Mouse (Mus musculus) forebrain, embryonic 11.5 days (tissue): ENCODE results near the gene Cd4. TPM values are rescaled to one million over a fixed set of nuclear protein-coding genes. Genes with fewer than 3 reads are reported as not detected.

Experiments
- ATAC-seq: fragments of 200-750 bp; cut with Nextera tagmentation; replicated peaks from 2 replicates; pipeline ENCODE4 v1.8.0; 2017; ENCODE audit warnings: moderate TSS enrichment; ENCODE audit not compliant: low FRiP score
- DNase-seq: peaks from one replicate; pipeline ENCODE4 v3.0.0-alpha.2; 2017; ENCODE audit warnings: low spot score
- H3K27ac ChIP-seq: fragments of 300-500 bp; sonication (generic); 2 replicates; pipeline ENCODE4 v1.5.1; 2014; ENCODE audit warnings: low read depth, low read length
- H3K27me3 ChIP-seq: fragments of 300-500 bp; sonication (generic); 2 replicates; pipeline ENCODE4 v1.6.1; 2014; ENCODE audit warnings: mild to moderate bottlenecking, low read length, mixed read lengths; ENCODE audit not compliant: control insufficient read depth, insufficient read depth
- H3K36me3 ChIP-seq: fragments of 300-500 bp; sonication (generic); 2 replicates; pipeline ENCODE4 v1.6.1; 2014; ENCODE audit warnings: mild to moderate bottlenecking, low read length, moderate library complexity, mixed read lengths; ENCODE audit not compliant: control insufficient read depth, insufficient read depth
- H3K4me1 ChIP-seq: fragments of 300-500 bp; sonication (generic); replicated peaks from 2 replicates; pipeline ENCODE4 v1.6.1; 2014; ENCODE audit warnings: low read length, mixed read lengths; ENCODE audit not compliant: control insufficient read depth, insufficient read depth
- H3K4me2 ChIP-seq: fragments of 300-500 bp; sonication (generic); 2 replicates; pipeline ENCODE4 v1.6.1; 2014; ENCODE audit warnings: low read depth, mild to moderate bottlenecking, low read length, moderate library complexity, mixed read lengths; ENCODE audit not compliant: severe bottlenecking
- H3K4me3 ChIP-seq: fragments of 300-500 bp; sonication (generic); 2 replicates; pipeline ENCODE4 v1.5.1; 2014; ENCODE audit warnings: low read depth, low read length
- H3K9ac ChIP-seq: fragments of 300-500 bp; sonication (generic); 2 replicates; pipeline ENCODE4 v1.6.1; 2014; ENCODE audit warnings: low read length
- H3K9me3 ChIP-seq: fragments of 300-500 bp; sonication (generic); 2 replicates; pipeline ENCODE4 v1.6.1; 2016; ENCODE audit warnings: low read length, mixed read lengths; ENCODE audit not compliant: control insufficient read depth
- WGBS: fragments of 180-500 bp; shearing (Covaris S2); extraction: QIAGEN DNeasy Blood & Tissue Kit; methylation state at CpG from one replicate; pipeline ENCODE4 v1.1.7; 2014; 5-methylcytosine and 5-hydroxymethylcytosine counted together
- polyA plus RNA-seq: library from polyadenylated mRNA; unstranded; fragments of >200 nt; fragmentation: Nextera tagmentation; extraction: Ambion mirVana; gene quantifications from 2 replicates; pipeline ENCODE4 v1.2.1, GENCODE M21; 2014

Gene Cd4
- polyA plus RNA-seq, 1 experiment from 2014 or later, result not detected

DNA sequence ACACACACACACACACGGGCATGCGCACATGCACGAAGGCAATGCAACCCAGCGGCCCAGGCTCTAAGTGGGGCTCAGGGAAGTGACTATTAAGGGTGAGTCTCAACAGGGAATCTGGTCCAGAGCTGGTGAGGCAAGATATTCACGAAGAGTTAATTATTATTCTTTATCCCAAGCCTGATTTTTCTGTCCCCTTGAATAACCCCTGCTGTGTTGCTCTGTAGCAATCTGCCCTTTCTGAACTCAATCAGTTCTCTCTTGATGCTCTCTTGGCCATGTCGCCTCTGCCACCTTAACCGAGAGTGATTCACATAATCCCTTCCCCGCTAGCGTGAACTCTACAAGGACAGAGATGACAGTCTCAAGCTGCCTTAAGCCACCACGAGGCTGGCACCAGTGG is 4.7 kb downstream of the Cd4 start:
- Histone ChIP-seq H3K4me2 (no peak overlapping the region), H3K36me3 (no peaks in the 10 kb centered on the region), H3K27me3 (no peaks in the 10 kb centered on the region), H3K27ac (no peak overlapping the region), H3K4me3 (no peak overlapping the region), H3K9me3 (no peaks in the 10 kb centered on the region), H3K4me1 (no peaks in the 10 kb centered on the region), H3K9ac (no peak overlapping the region)
- ATAC-seq (no peak), DNase-seq (no peak)
- WGBS, result 72% methylated on average over 10 of the region's 10 CpGs

DNA sequence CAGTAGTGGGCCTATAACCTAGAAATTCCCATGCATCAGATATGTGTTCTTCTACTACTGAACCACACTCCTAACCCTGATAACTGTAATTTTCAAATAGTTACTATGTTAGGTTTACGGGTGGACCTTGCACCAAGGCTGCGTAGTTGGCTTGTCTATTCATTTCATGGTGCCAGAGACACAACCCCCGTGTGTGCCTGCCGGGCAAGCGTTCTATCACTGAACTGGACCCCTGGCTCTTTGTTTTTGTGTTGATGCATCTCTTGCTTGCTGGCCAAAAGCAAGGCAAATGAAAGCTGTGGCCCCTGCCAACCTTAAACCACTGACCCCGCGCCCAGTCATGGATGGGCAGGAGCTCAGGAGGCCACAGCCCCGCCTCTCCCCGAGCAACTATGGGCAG is 6.2 kb downstream of the Cd4 start:
- 92% methylated on average over 9 of the region's 9 CpGs for WGBS
- Histone ChIP-seq H3K4me2 (no peak overlapping the region), H3K27me3 (no peaks in the 10 kb centered on the region), H3K36me3 (no peaks in the 10 kb centered on the region), H3K27ac (no peak overlapping the region), H3K9ac (no peak overlapping the region), H3K4me1 (no peaks in the 10 kb centered on the region), H3K9me3 (no peaks in the 10 kb centered on the region), H3K4me3 (no peak overlapping the region)
- ATAC-seq, result no peak
- DNase-seq, result no peak

DNA sequence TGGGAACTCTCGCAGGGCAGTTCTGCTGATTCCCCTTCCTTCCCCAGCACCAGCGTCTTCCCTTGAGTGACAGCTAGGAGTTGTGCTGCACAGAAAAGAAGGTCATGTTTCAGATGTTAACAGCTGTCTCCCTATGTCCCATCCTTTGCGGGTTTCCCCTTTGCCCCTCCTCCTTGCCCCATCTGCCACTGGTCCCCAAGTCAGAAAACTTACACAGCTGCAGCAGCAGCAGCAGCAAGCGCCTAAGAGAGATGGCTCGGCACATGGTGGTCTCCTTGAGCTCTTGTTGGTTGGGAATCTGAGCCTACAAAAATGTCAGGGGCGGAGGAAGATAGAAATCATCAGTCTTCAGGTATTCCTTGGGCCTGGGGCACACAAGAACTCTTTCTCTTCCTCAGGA is 8.6 kb downstream of the Cd4 start:
- no peak overlapping the region for H3K4me3 ChIP-seq
- H3K9me3 ChIP-seq, result no peaks in the 10 kb centered on the region
- no peaks in the 10 kb centered on the region for H3K36me3 ChIP-seq
- H3K27me3 ChIP-seq, result no peaks in the 10 kb centered on the region
- H3K4me1 ChIP-seq, result no peaks in the 10 kb centered on the region
- 76% methylated on average over 6 of the region's 6 CpGs for WGBS
- no peak overlapping the region for H3K9ac ChIP-seq
- no peak overlapping the region for H3K27ac ChIP-seq
- no peak overlapping the region for H3K4me2 ChIP-seq
- ATAC-seq, result no peak
- DNase-seq, result no peak

DNA sequence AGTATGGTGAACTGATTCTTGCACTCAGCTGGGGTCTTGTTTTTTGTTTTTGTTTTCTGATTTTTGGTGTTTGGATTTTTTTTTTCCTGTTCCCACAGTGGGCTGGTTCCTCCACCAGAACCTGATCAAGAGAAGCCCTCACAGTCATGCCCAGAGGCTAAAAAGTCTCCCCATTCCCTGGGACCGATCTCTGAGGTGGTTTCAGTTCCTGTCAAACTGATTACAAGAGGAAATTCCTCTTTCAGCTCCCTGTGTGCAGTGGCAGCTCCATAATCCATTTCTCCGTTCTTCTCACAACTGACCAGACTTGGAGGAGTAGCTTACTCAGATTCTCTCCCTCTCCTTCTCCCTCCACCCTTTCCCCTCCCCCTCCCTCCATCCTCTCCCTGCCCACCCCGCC is 13.7 kb downstream of the Cd4 start:
- no peaks in the 10 kb centered on the region for H3K9me3 ChIP-seq
- 60% methylated on average over 3 of the region's 3 CpGs for WGBS
- H3K27me3 ChIP-seq, result no peaks in the 10 kb centered on the region
- H3K4me2 ChIP-seq, result no peak overlapping the region
- no peak overlapping the region for H3K27ac ChIP-seq
- no peak for DNase-seq
- H3K36me3 ChIP-seq, result no peaks in the 10 kb centered on the region
- no peak for ATAC-seq
- H3K4me1 ChIP-seq, result no peaks in the 10 kb centered on the region
- no peak overlapping the region for H3K9ac ChIP-seq
- no peak overlapping the region for H3K4me3 ChIP-seq

DNA sequence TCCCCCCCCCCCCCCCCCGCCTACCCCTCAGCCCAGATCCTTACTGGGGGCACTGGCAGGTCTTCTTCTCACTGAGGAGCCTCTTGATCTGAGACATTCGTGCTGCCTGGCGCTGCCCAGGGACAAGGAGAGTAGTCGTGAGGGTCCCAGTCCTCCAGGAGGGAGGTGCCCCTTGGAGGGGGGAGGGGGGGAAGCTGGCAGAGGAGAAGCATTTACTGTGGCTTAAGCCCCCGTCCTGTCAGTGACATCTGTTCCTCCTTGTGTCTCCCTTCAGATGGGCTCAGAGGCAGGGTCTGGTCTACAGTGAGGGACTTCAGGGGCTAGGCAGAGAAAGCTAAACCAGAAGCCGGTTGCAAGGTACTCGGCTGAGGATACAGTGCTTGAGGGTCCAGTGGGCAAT is 21.5 kb downstream of the Cd4 start:
- Histone ChIP-seq H3K9ac (no peak overlapping the region), H3K27ac (no peak overlapping the region), H3K4me1 (peaks cover 15% of the 10 kb centered on the region), H3K36me3 (no peaks in the 10 kb centered on the region), H3K9me3 (no peaks in the 10 kb centered on the region), H3K27me3 (no peaks in the 10 kb centered on the region; the same call in 1 of the 2 replicates), H3K4me3 (no peak overlapping the region), H3K4me2 (no peak overlapping the region)
- DNase-seq, result no peak
- ATAC-seq, result no peak
- 59% methylated on average over 6 of the region's 7 CpGs for WGBS

DNA sequence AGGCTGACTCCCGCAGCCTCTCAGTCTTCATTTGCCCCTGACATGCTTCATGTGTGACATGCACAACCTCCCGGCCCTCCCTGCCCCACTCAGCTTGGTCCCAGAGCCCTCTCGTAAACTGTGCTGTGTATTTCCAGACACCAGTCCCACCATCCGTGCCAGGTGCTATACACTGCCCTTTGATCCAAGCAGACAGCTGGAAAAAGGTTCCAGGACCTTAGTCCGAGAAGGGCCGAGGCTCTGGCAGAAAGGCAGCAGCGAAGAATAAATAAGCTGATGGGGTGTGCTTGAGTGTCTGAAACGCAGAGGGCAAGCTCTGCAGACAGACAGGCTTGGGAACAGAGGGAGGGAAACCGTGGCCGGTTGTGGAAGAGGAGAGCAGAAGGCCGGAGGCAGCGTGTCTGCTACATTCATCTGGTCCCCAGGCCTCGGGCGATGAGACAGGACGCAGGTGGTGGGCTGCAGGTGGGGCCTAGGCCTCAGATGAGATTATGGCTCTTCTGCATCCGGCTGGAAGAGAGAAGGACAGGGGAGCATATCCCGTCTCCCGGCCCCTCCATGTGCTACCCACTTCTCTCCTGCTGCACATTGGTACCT is 22.2 kb downstream of the Cd4 start:
- no peak overlapping the region for H3K27ac ChIP-seq

DNA sequence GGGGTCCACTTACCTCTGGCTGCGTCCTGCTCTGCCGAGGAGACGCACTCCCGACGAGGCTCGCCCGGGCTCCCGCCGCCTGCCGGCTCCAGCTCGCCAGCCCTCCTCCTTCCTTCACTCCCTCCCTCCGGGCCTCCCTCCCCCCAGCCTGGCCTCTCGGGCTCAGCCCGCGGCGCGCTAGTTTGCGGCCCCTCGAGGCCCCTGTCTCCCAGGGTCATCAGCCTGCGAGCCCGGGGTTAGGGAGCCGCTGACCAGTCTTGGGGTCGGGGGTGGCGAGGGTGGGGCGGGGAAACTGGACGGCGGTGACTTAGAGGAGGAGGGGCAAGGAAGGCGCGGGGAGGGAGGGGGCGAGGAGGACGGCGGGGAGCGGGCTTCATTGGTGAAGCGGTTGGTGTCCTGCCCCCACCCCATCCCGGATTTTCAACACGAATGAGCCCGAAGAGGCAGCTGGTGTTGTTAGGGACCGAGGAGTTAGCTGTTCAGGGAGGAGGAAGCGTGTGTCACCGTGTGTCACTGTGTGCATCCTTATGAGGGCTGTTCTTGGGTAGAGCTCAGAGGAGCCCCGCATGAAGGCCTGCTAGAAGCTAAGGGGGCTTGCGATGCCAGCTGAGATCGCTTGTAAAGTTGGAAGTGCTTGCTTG is 24.2 kb downstream of the Cd4 start, which contains the start of gene Gpr162:
Gpr162 (minus strand) TSS at position 326 of the 641 bp plus-strand sequence.
- Histone ChIP-seq H3K4me2 (peak within 1 kb of the TSS; percentile 97), H3K27ac (peak within 1 kb of the TSS; percentile 38; the same call in 1 of the 2 replicates), H3K27me3 (no peaks in the 10 kb centered on the region; the same call in 1 of the 2 replicates), H3K4me1 (peaks cover 25% of the 10 kb centered on the region), H3K9me3 (no peaks in the 10 kb centered on the region), H3K36me3 (no peaks in the 10 kb centered on the region), H3K4me3 (peak within 1 kb of the TSS; percentile 52), H3K9ac (peak within 1 kb of the TSS; percentile 80)
- DNase-seq (peak; percentile 88), ATAC-seq (peak; percentile 66)
- WGBS, result under 1% methylated on average over 43 of the region's 43 CpGs

More for the DNA sequence above, 22.2 kb downstream of the Cd4 start:
- H3K9ac ChIP-seq, result no peak overlapping the region
- DNase-seq (no peak), ATAC-seq (no peak)
- peaks cover 18% of the 10 kb centered on the region for H3K4me1 ChIP-seq
- no peaks in the 10 kb centered on the region for H3K9me3 ChIP-seq
- H3K4me3 ChIP-seq, result no peak overlapping the region
- no peak overlapping the region for H3K4me2 ChIP-seq
- 66% methylated on average over 18 of the region's 18 CpGs for WGBS
- H3K27me3 ChIP-seq, result no peaks in the 10 kb centered on the region; the same call in 1 of the 2 replicates
- H3K36me3 ChIP-seq, result no peaks in the 10 kb centered on the region

DNA sequence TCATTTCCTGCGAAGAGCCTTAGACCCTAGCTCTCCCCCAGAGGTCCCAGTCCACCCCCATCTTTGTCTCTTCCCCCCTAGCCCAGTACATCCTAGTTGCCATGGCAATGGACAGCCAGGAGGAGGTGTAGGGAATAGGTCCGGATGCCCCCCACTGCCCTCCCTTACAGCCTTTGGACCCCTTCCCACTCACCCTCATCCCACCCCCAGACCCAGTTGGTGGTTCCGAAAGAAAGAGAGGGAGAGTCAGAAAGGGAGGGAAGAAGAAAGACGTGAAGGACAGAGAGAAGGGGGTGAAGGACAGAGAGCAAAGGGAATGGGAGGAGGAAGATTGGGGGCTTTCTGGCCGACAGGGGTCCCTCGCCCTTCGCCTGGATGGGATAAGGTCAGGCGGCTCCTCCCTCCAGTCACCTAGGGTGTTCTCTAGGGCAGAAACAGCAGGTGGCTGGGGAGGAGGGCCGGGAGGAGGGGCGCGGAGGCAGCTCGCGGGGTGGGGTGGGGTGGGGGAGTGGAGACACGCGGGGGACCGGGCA is 24.8 kb downstream of the Cd4 start:
- Histone ChIP-seq H3K27ac (peak overlapping the region; percentile 38; the same call in 1 of the 2 replicates), H3K9me3 (no peaks in the 10 kb centered on the region), H3K36me3 (no peaks in the 10 kb centered on the region), H3K4me2 (peak overlapping the region; percentile 97), H3K9ac (peak overlapping the region; percentile 80), H3K4me1 (peaks cover 30% of the 10 kb centered on the region), H3K27me3 (no peaks in the 10 kb centered on the region; the same call in none of the 2 replicates), H3K4me3 (peak overlapping the region; percentile 52)
- ATAC-seq (peak; percentile 29), DNase-seq (no peak)
- WGBS, result under 1% methylated on average over 11 of the region's 16 CpGs
